Mouse (Mus musculus): ENCODE data around the gene Olfr960. TPM values are rescaled to one million over a fixed set of nuclear protein-coding genes. Genes with fewer than 3 reads are reported as not detected.

Olfr960 gene
- polyA plus RNA-seq (2015; fragmentation: Nextera tagmentation; extraction: Ambion mirVana) = not detected in 2 replicates

DNA sequence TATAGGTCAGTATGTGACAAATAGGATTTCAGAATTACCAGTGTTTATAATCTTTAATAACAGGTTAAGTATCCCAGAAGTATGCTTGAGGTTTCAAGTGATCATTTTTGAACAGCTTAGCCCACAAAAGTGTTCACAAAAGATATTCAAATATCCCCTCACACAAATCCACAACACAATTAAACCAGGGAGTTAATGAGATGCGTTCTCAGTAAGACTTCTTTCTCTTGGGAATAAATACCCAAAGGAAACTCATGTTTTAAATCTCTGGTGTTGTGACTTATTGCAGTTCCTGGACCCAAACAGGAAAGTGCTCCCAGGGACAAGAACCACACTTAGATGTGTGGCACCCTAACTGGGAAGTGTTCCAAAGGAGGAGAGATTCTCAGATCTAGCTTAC is at the start of gene Olfr960:
Gene Olfr960 (plus strand): TSS at position 301 of the 400 bp plus-strand sequence.
- H3K4me2 ChIP-seq (replicated peaks) = no peak within 1 kb of the TSS
- H3K9me3 ChIP-seq = no peaks in the 10 kb centered on the region
- no peaks in the 10 kb centered on the region for H3K27me3 ChIP-seq
- H3K36me3 ChIP-seq = no peaks in the 10 kb centered on the region
- no peak within 1 kb of the TSS for H3K4me3 ChIP-seq
- no peak within 1 kb of the TSS for H3K27ac ChIP-seq
- ATAC-seq (ENCODE audit: low FRiP score, low read depth) = no peak
- no peak within 1 kb of the TSS for H3K9ac ChIP-seq
- H3K4me1 ChIP-seq = no peaks in the 10 kb centered on the region
- 80% methylated on average over 1 of the region's 1 CpGs for WGBS

DNA sequence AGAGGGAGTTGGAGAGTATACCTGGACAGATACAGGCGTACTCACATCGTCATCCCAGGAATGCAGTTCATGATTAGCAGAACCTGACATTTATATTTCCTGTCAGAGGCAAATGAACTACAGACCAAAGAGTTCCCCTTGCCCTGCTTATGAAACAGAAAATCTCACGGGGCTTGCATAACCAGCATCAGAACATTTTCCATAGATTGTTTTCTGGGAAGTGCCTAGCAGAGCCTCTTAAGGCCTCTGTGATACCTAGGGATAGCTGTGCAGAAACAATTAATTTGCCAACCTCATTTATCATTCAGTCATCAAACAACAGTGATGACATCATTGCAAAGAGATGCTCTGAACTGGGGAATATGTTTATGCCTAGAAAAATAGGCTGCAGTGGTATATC is 45.7 kb upstream of the Olfr960 start, which contains the start of gene Olfr959:
Gene Olfr959 (minus strand): TSS at position 101 of the 400 bp plus-strand sequence.
- Histone ChIP-seq H3K4me2 (replicated peaks) (no peak within 1 kb of the TSS), H3K36me3 (no peaks in the 10 kb centered on the region), H3K9ac (no peak within 1 kb of the TSS), H3K9me3 (no peaks in the 10 kb centered on the region), H3K27ac (no peak within 1 kb of the TSS), H3K4me1 (no peaks in the 10 kb centered on the region), H3K27me3 (no peaks in the 10 kb centered on the region), H3K4me3 (no peak within 1 kb of the TSS)
- WGBS = 68% methylated on average over 3 of the region's 3 CpGs
- no peak for ATAC-seq (ENCODE audit: low FRiP score, low read depth)

DNA sequence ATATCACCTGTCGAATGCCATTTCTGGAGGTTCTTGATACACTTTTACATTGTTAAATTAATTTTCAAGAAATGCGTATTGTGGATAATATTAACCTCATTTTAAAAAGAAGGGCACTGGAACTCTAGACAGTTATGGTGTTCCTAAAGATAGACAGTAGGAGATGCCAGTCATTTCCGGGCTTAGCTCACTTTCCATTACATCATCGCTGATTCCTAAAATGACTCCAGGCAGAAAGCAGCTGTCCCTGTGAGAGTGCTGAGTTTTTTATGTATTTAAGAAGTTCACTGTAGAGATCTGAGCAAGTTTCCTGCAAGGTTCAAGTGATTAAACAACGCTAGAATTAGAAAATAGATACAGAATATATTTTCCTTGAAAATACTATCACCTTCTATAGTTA is 44.1 kb upstream of the Olfr960 start:
- ATAC-seq (ENCODE audit: low FRiP score, low read depth) = no peak

DNA sequence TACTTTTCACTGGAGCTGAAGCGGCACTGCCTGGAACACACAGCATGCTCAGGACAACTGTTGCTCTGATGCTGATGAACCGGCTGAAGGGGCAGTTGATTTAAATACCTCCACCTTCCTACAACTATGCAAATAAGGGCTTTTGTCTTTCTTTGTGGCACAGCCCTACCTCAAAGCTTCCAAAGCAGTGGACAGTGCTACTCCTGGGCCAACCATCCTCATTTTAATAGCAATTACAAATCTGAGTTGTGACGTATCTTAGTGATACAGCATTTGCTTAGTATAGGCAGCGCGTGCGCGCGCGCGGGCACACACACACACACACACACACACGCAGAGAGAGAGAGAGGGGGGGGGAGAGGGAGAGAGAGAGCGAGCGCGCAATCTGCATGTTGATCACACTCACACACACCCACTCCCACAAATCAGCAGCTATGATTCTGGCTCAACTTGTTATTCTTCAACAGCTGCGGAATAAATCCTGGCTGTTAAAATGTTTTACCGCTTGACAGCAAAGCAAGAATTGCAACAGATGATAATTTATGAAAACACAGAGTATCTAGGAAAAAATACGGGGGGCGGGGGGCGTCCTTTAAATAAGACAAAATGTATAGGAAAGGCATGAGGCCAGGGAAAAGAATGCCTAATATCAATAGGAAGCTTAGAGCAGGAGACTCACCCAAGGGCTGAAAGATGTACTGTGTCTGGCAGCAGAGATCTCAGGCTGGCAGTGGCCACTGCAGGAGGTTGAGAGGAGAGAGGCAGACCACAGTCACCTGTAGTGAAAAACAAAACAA is 18.4 kb upstream of the Olfr960 start:
- H3K4me2 ChIP-seq (replicated peaks) = peak overlapping the region; percentile 71
- peaks cover 9% of the 10 kb centered on the region; the same call in 1 of the 2 replicates for H3K4me1 ChIP-seq
- H3K36me3 ChIP-seq = no peaks in the 10 kb centered on the region
- no peaks in the 10 kb centered on the region for H3K27me3 ChIP-seq
- peak overlapping the region; percentile 33; the same call in 1 of the 2 replicates for H3K27ac ChIP-seq
- H3K9ac ChIP-seq = peak overlapping the region; percentile 57
- H3K4me3 ChIP-seq = peak overlapping the region; percentile 48
- peak; percentile 66 for ATAC-seq (ENCODE audit: low FRiP score, low read depth)
- WGBS = under 1% methylated on average over 19 of the region's 19 CpGs
- no peaks in the 10 kb centered on the region for H3K9me3 ChIP-seq

More for the DNA sequence above, 44.1 kb upstream of the Olfr960 start:
- H3K27ac ChIP-seq = no peak overlapping the region
- no peak overlapping the region for H3K4me2 ChIP-seq (replicated peaks)
- no peaks in the 10 kb centered on the region for H3K27me3 ChIP-seq
- WGBS = 87% methylated on average over 5 of the region's 5 CpGs
- no peaks in the 10 kb centered on the region for H3K9me3 ChIP-seq
- no peak overlapping the region for H3K4me3 ChIP-seq
- no peaks in the 10 kb centered on the region for H3K36me3 ChIP-seq
- H3K9ac ChIP-seq = no peak overlapping the region
- H3K4me1 ChIP-seq = no peaks in the 10 kb centered on the region

DNA sequence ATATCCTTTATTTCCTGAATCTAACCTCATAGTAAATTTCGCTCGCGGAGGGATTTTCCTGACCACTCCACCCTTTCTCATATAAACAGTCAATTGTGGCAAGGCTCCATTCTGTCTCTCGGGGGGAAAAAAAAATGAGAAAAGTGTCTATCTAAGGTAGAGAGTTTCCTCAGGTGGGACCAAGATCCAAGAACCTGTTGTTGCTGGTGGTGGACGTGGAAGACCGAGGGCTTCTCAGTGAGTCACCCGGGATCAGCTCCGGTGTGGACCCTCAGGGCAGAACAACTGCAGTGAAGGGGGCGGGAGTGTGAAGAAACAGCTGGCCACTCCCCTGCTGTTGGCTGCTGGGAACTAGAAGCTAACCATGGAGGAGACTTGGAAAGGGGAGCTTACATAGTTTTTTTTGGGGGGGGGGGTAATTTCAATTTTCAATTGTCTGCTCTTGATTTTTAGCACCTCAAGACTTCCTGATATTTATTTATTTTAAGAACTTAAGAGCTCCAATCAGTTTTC is 17.8 kb upstream of the Olfr960 start:
- under 1% methylated on average over 9 of the region's 9 CpGs for WGBS
- peak overlapping the region; percentile 48 for H3K4me3 ChIP-seq
- H3K27ac ChIP-seq = peak overlapping the region; percentile 6; the same call in 1 of the 2 replicates
- H3K36me3 ChIP-seq = no peaks in the 10 kb centered on the region
- H3K27me3 ChIP-seq = no peaks in the 10 kb centered on the region
- peak overlapping the region; percentile 57 for H3K9ac ChIP-seq
- H3K4me2 ChIP-seq (replicated peaks) = peak overlapping the region; percentile 71
- ATAC-seq (ENCODE audit: low FRiP score, low read depth) = peak; percentile 83
- H3K9me3 ChIP-seq = no peaks in the 10 kb centered on the region
- peaks cover 9% of the 10 kb centered on the region; the same call in 1 of the 2 replicates for H3K4me1 ChIP-seq

DNA sequence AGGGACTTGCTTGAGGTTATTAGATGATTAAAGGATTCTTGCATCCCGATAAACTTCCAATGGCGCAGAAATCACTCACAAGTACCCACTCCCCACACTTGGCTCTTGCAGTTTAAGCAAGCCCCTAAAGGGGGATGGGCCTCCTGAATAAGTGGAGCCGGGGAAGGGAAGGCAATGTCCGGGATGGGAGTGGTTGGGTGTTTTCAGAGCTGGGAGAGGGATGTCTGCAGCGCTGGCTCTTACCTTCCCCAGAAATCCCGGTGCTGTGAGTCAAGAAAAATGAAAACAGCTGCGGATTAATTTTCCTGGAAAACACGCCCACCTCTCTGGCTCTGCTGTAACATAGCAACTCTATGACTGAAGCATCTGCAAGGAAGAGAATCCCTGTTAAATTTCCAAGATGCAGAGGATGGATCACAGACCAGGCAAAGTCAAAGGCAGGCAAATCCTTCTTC is 17.1 kb upstream of the Olfr960 start, which contains the start of gene AW551984:
Gene AW551984 (minus strand): TSS at position 405 of the 455 bp plus-strand sequence.
- peak within 1 kb of the TSS; percentile 6; the same call in 1 of the 2 replicates for H3K27ac ChIP-seq
- no peaks in the 10 kb centered on the region for H3K36me3 ChIP-seq

DNA sequence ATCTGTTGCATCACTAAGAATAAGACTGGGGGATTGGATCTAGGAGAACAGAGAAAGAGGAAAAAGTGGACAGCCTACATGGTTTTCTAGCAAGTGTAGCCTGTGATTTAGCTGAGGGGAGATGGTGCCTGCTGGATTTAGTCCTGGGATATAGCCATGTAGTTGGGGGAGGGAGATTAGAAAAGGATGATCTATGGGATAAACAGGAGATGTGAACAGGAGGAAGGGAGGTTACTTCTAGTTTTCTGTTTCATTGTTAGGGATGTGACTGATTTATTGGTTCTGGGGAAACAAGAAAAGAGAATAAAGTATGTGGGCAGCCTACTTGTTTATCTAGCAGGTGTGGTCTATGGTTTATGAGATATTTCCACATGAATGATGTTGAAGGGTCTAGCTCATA is 12.7 kb upstream of the Olfr960 start:
- Histone ChIP-seq H3K36me3 (no peaks in the 10 kb centered on the region), H3K9ac (no peak overlapping the region), H3K9me3 (no peaks in the 10 kb centered on the region), H3K4me1 (peaks cover 4% of the 10 kb centered on the region; the same call in 1 of the 2 replicates), H3K4me3 (no peak overlapping the region), H3K27me3 (no peaks in the 10 kb centered on the region), H3K4me2 (replicated peaks) (no peak overlapping the region), H3K27ac (no peak overlapping the region)
- no peak for ATAC-seq (ENCODE audit: low FRiP score, low read depth)

More for the DNA sequence above, 17.1 kb upstream of the Olfr960 start, which contains the start of gene AW551984:
- no peaks in the 10 kb centered on the region for H3K27me3 ChIP-seq
- H3K9ac ChIP-seq = peak within 1 kb of the TSS; percentile 57
- H3K9me3 ChIP-seq = no peaks in the 10 kb centered on the region
- under 1% methylated on average over 8 of the region's 8 CpGs for WGBS
- peak; percentile 89 for ATAC-seq (ENCODE audit: low FRiP score, low read depth)
- peak within 1 kb of the TSS; percentile 71 for H3K4me2 ChIP-seq (replicated peaks)
- H3K4me3 ChIP-seq = peak within 1 kb of the TSS; percentile 48
- H3K4me1 ChIP-seq = peaks cover 9% of the 10 kb centered on the region; the same call in 1 of the 2 replicates

DNA sequence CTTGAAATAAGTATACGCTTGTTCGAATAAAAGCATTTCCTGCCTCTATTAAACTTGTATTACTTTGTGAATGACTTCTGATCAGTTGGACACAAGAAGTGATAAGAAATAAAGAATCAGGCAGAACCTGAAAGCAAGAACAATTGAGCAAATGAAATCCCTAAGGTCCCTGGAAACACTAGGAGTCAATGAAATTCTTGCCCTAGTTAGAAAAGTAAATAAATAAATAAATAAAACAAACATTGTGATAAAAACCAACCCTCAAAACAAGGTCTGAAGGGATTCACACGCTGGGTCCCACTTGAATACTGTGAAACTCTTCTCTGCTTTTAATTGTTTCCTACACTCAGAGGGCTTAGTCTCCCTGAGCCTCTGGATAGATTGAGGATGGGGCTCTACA is 10.8 kb upstream of the Olfr960 start, which contains the start of gene Olfr148:
Gene Olfr148 (plus strand): TSS at position 301 of the 400 bp plus-strand sequence.
- 73% methylated on average over 3 of the region's 3 CpGs for WGBS
- no peak within 1 kb of the TSS for H3K27ac ChIP-seq
- H3K4me2 ChIP-seq (replicated peaks) = no peak within 1 kb of the TSS
- H3K36me3 ChIP-seq = no peaks in the 10 kb centered on the region
- H3K4me3 ChIP-seq = no peak within 1 kb of the TSS
- H3K9me3 ChIP-seq = no peaks in the 10 kb centered on the region
- H3K4me1 ChIP-seq = no peaks in the 10 kb centered on the region
- H3K27me3 ChIP-seq = no peaks in the 10 kb centered on the region
- no peak for ATAC-seq (ENCODE audit: low FRiP score, low read depth)
- no peak within 1 kb of the TSS for H3K9ac ChIP-seq

DNA sequence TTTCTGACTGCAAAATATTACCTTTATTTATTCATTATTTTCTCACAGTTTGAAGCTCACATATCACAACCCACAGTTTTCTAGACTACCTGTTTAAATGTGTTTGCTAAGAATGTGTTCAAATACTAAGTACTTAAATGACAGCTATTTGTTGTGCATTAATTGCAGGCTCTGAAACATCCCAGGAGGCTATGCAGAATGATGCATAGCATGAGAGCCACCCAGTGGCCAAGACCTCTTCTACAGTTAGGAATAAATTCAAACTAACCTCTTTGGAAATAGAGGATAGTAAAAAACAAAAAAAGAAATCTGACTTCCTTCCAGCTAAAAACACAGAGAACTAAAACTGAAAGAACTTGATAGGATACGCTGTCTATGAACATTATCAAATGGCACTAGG is 9.2 kb upstream of the Olfr960 start:
- Histone ChIP-seq H3K36me3 (no peaks in the 10 kb centered on the region), H3K9me3 (no peaks in the 10 kb centered on the region), H3K4me3 (no peak overlapping the region), H3K27ac (no peak overlapping the region), H3K27me3 (no peaks in the 10 kb centered on the region), H3K9ac (no peak overlapping the region), H3K4me1 (no peaks in the 10 kb centered on the region), H3K4me2 (replicated peaks) (no peak overlapping the region)
- ATAC-seq (ENCODE audit: low FRiP score, low read depth) = no peak
- 67% methylated on average over 1 of the region's 1 CpGs for WGBS

DNA sequence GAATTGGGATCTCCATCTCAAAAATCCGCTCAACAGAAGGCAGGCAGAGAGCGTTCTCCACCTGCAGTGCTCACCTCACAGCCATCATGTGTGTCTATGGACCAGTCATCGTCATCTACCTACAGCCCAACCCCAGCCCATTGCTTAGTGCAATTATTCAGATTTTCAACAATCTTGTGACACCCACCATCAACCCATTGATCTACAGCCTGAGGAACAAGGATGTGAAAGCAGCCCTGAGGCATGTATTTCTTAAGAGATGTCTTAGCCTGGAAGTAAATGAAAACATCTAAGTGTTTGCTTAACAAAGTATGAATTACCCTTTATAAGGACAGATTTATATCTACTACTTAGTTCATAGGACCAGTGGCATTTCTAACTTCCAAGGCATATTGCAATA is 2.6 kb downstream of the Olfr960 start:
- Histone ChIP-seq H3K9ac (no peak overlapping the region), H3K4me3 (no peak overlapping the region), H3K27ac (no peak overlapping the region), H3K4me1 (no peaks in the 10 kb centered on the region), H3K36me3 (no peaks in the 10 kb centered on the region), H3K9me3 (no peaks in the 10 kb centered on the region), H3K4me2 (replicated peaks) (no peak overlapping the region), H3K27me3 (no peaks in the 10 kb centered on the region)
- WGBS = 90% methylated on average over 3 of the region's 3 CpGs
- no peak for ATAC-seq (ENCODE audit: low FRiP score, low read depth)

DNA sequence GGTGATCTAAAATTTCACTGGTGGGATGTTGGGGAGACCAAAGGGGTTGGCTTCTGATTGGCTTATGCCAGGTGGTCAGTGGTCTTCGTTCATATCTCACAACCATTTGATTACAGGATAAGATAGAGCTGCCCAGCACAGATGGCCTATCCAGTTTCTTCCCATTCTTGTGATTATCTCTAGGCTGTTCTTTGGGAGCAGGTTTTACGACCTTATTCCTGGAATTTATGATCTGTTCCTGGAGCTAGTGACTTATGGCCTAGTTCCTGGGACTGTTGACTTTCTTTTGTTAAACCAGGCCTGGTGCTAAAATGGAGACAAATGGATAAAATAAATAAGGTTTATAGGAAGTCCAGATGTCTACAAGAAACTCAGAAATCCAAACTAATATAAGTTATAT is 3.5 kb downstream of the Olfr960 start:
- H3K9ac ChIP-seq = no peak overlapping the region
- no peak overlapping the region for H3K4me2 ChIP-seq (replicated peaks)
- no peaks in the 10 kb centered on the region for H3K9me3 ChIP-seq
- WGBS = 40% methylated on average over 2 of the region's 2 CpGs
- no peaks in the 10 kb centered on the region for H3K27me3 ChIP-seq
- no peaks in the 10 kb centered on the region for H3K4me1 ChIP-seq
- no peaks in the 10 kb centered on the region for H3K36me3 ChIP-seq
- ATAC-seq (ENCODE audit: low FRiP score, low read depth) = no peak
- no peak overlapping the region for H3K27ac ChIP-seq
- no peak overlapping the region for H3K4me3 ChIP-seq

DNA sequence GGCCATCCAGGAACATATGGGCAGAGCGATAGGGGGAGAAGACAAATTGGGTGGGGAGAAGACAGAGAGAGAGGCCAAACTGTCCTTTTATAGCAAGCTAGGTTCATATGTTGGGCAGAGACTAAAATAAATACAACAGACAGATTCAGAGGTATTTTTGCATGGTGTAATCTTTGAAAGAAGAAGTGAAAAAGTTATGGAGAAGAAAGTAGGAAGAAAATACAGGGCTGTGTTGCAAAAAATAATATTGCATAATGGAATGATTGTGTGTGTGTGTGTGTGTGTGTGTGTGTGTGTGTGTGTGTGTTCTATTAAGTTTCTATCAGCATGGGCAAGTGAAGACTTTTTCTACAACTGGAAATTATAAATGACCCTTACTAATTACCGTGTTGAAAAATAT is 7.9 kb downstream of the Olfr960 start:
- no peaks in the 10 kb centered on the region for H3K9me3 ChIP-seq
- WGBS = 77% methylated on average over 2 of the region's 2 CpGs
- H3K4me1 ChIP-seq = no peaks in the 10 kb centered on the region
- no peaks in the 10 kb centered on the region for H3K36me3 ChIP-seq
- no peak overlapping the region for H3K4me2 ChIP-seq (replicated peaks)
- no peak for ATAC-seq (ENCODE audit: low FRiP score, low read depth)
- H3K27me3 ChIP-seq = no peaks in the 10 kb centered on the region
- no peak overlapping the region for H3K4me3 ChIP-seq
- no peak overlapping the region for H3K27ac ChIP-seq
- no peak overlapping the region for H3K9ac ChIP-seq

All from limb, embryonic 13.5 days (tissue).